Mouse (Mus musculus) limb, embryonic 15.5 days (tissue): Measurements from ENCODE around the gene Olfr166. TPM values are rescaled to one million over a fixed set of nuclear protein-coding genes. Genes with fewer than 3 reads are reported as not detected.
"Not testable (repeated sequence)": the region's sequence is repeated elsewhere in the genome, so short reads cannot be mapped to it uniquely, and the experiment has no call there.

Experiments
- ATAC-seq: fragments of 200-750 bp; cut with Nextera tagmentation; 2 replicates; pipeline ENCODE4 v1.8.0; 2017; ENCODE audit warnings: low read depth, moderate TSS enrichment; ENCODE audit not compliant: insufficient number of reproducible peaks, low FRiP score, low TSS enrichment
- H3K27ac ChIP-seq: fragments of 300-500 bp; sonication (generic); 2 replicates; pipeline ENCODE4 v1.5.1; 2015; ENCODE audit warnings: moderate library complexity, mild to moderate bottlenecking, inconsistent platforms
- H3K27me3 ChIP-seq: fragments of 300-500 bp; sonication (generic); 2 replicates; pipeline ENCODE4 v1.6.1; 2015; ENCODE audit warnings: inconsistent platforms
- H3K36me3 ChIP-seq: fragments of 300-500 bp; sonication (generic); 2 replicates; pipeline ENCODE4 v1.6.1; 2015; ENCODE audit warnings: inconsistent platforms
- H3K4me1 ChIP-seq: fragments of 300-500 bp; sonication (generic); 2 replicates; pipeline ENCODE4 v1.6.1; 2015; ENCODE audit warnings: inconsistent platforms
- H3K4me2 ChIP-seq: fragments of 300-500 bp; sonication (generic); 2 replicates; pipeline ENCODE4 v1.6.1; 2015; ENCODE audit warnings: mild to moderate bottlenecking, inconsistent platforms
- H3K4me3 ChIP-seq: fragments of 300-500 bp; sonication (generic); 2 replicates; pipeline ENCODE4 v1.5.1; 2015; ENCODE audit warnings: mild to moderate bottlenecking, inconsistent platforms
- H3K9ac ChIP-seq: fragments of 300-500 bp; sonication (generic); 2 replicates; pipeline ENCODE4 v1.6.1; 2015; ENCODE audit warnings: inconsistent platforms
- H3K9me3 ChIP-seq: fragments of 300-500 bp; sonication (generic); 2 replicates; pipeline ENCODE4 v1.6.1; 2016; ENCODE audit warnings: inconsistent platforms
- WGBS: fragments of 180-500 bp; shearing (Covaris S2); methylation state at CpG from one replicate; pipeline ENCODE4 v1.1.7; 2015; 5-methylcytosine and 5-hydroxymethylcytosine counted together
- polyA plus RNA-seq: library from polyadenylated mRNA; unstranded; fragments of >200 nt; fragmentation: Nextera tagmentation; extraction: Ambion mirVana; gene quantifications from 2 replicates; pipeline ENCODE4 v1.2.1, GENCODE M21; 2015

Gene Olfr166
- polyA plus RNA-seq: not detected in 2 replicates

GRCm38 (mm10) chr16:19483394-19483793 is at the start of gene Olfr166:
Olfr166 (plus strand) TSS chr16:19483694.
- no peak for ATAC-seq
- H3K4me3 ChIP-seq: no peak within 1 kb of the TSS
- H3K9me3 ChIP-seq: no peaks in the 10 kb centered on the region
- H3K36me3 ChIP-seq: no peaks in the 10 kb centered on the region
- H3K27me3 ChIP-seq: no peaks in the 10 kb centered on the region
- H3K4me2 ChIP-seq: no peak within 1 kb of the TSS
- H3K27ac ChIP-seq: no peak within 1 kb of the TSS
- H3K4me1 ChIP-seq: no peaks in the 10 kb centered on the region
- H3K9ac ChIP-seq: no peak within 1 kb of the TSS

- H3K27me3 ChIP-seq: not testable (repeated sequence)
Observed at GRCm38 (mm10) chr16:19458741-19459140, 24.8 kb upstream of the Olfr166 start.

GRCm38 (mm10) chr16:19464365-19464764 is 19.1 kb upstream of the Olfr166 start:
- no peak overlapping the region for H3K4me3 ChIP-seq
- H3K9ac ChIP-seq: no peak overlapping the region
- no peaks in the 10 kb centered on the region for H3K27me3 ChIP-seq
- H3K27ac ChIP-seq: no peak overlapping the region
- no peak overlapping the region for H3K4me2 ChIP-seq
- H3K4me1 ChIP-seq: no peaks in the 10 kb centered on the region
- WGBS: 100% methylated on average over 1 of the region's 1 CpGs
- no peak for ATAC-seq
- H3K36me3 ChIP-seq: no peaks in the 10 kb centered on the region
- H3K9me3 ChIP-seq: no peaks in the 10 kb centered on the region

More at GRCm38 (mm10) chr16:19458741-19459140, 24.8 kb upstream of the Olfr166 start:
- not testable (repeated sequence) for H3K4me2 ChIP-seq, H3K4me3 ChIP-seq, H3K36me3 ChIP-seq, H3K9ac ChIP-seq, ATAC-seq, H3K9me3 ChIP-seq, H3K27ac ChIP-seq, H3K4me1 ChIP-seq
- 88% methylated on average over 4 of the region's 4 CpGs for WGBS

- Histone ChIP-seq H3K4me1 (no peaks in the 10 kb centered on the region), H3K27ac (no peak within 1 kb of the TSS), H3K36me3 (no peaks in the 10 kb centered on the region), H3K9me3 (no peaks in the 10 kb centered on the region), H3K4me3 (no peak within 1 kb of the TSS), H3K27me3 (no peaks in the 10 kb centered on the region), H3K9ac (no peak within 1 kb of the TSS), H3K4me2 (no peak within 1 kb of the TSS)
- no peak for ATAC-seq
- 94% methylated on average over 2 of the region's 2 CpGs for WGBS
Observed at GRCm38 (mm10) chr16:19522166-19522565, 38.7 kb downstream of the Olfr166 start, which contains the start of gene Olfr167. Olfr167 (minus strand) TSS chr16:19522266.

- ATAC-seq: no peak
- Histone ChIP-seq H3K4me1 (no peaks in the 10 kb centered on the region), H3K4me2 (no peak within 1 kb of the TSS), H3K36me3 (no peaks in the 10 kb centered on the region), H3K27ac (no peak within 1 kb of the TSS), H3K9me3 (no peaks in the 10 kb centered on the region), H3K4me3 (no peak within 1 kb of the TSS), H3K27me3 (no peaks in the 10 kb centered on the region), H3K9ac (no peak within 1 kb of the TSS)
Observed at GRCm38 (mm10) chr16:19535455-19535854, 52.0 kb downstream of the Olfr166 start, which contains the start of gene Olfr168. Olfr168 (minus strand) TSS chr16:19535555.

Other genes starting within 250 kb of the Olfr166 start
- not detected in 2 replicates for gene Olfr164, start 169.6 kb upstream of the Olfr166 start, polyA plus RNA-seq
- gene Olfr165, start 60.6 kb upstream of the Olfr166 start, polyA plus RNA-seq: not detected in 2 replicates
- gene Olfr167, start 38.6 kb downstream of the Olfr166 start, polyA plus RNA-seq: not detected in 2 replicates
- not detected in 2 replicates for gene Olfr168, start 51.9 kb downstream of the Olfr166 start, polyA plus RNA-seq
- gene Olfr169, start 88.1 kb downstream of the Olfr166 start, polyA plus RNA-seq: not detected in 2 replicates
- not detected in 2 replicates for gene Olfr170, start 128.2 kb downstream of the Olfr166 start, polyA plus RNA-seq
- not detected in 2 replicates for gene Olfr171, start 146.2 kb downstream of the Olfr166 start, polyA plus RNA-seq
- not detected in 2 replicates for gene Lamp3, start 222.7 kb downstream of the Olfr166 start, polyA plus RNA-seq